Mouse (Mus musculus): ENCODE measurements around the gene Kank2. TPM values are rescaled to one million over a fixed set of nuclear protein-coding genes. Genes with fewer than 3 reads are reported as not detected.

Gene Kank2
- total and polyA plus RNA-seq, 3 experiments = 0.09 to 2.3 (median 0.60) TPM

GRCm38 (mm10) chr9:21724147-21724536 lies 74.4 kb downstream of the Kank2 start:
- Histone ChIP-seq H3K27me3 (replicated peaks) (no peaks in the 10 kb centered on the region), H3K9me3 (replicated peaks; ENCODE audit: low read length) (no peaks in the 10 kb centered on the region), H3K27ac (ENCODE audit: insufficient read depth, low read depth) (no peak overlapping the region), H3K4me3 (replicated peaks in 1 of 3; ENCODE audit: low read depth in 2 of 3, low read length in 2 of 3, poor library complexity in 1 of 3) (peak overlapping the region; percentile 83 to 90 (median 85)), H3K4me1 (ENCODE audit: control insufficient read depth in 1 of 2, insufficient read depth in 2 of 2) (peaks cover 8 to 68% of the 10 kb centered on the region in 2 experiments), H3K4me2 (ENCODE audit: insufficient read depth, low read depth, poor library complexity, severe bottlenecking) (peak overlapping the region; percentile 67), H3K79me2 (replicated peaks; ENCODE audit: control insufficient read depth, extremely low read depth, insufficient read depth, poor library complexity, severe bottlenecking) (peaks cover 49% of the 10 kb centered on the region), H3K36me3 (replicated peaks in 1 of 2; ENCODE audit: control insufficient read depth in 1 of 2, insufficient read depth in 1 of 2, low read length in 1 of 2) (peaks cover 0 to 39% of the 10 kb centered on the region in 2 experiments), H3K9ac (ENCODE audit: insufficient read depth, low read depth) (peak overlapping the region; percentile 45)
- in situ Hi-C loops (cut with MboI; ENCODE audit: low pct_ligation_motif_present, low pct_unique_long_range_greater_than_20kb, low sequenced_read_pairs) = no loop called here
- DNase-seq (ENCODE audit: extremely low read depth) = peak; percentile 92
- TF ChIP-seq NELFE (IDR thresholded peaks at IDR 0.05; ENCODE audit: low read depth, low read length) (peak; percentile 21; the same call in 1 of the 2 replicates), MYC (IDR thresholded peaks at IDR 0.05; ENCODE audit: low read depth, low read length) (peak; percentile 80; the same call in 1 of the 2 replicates), CTCF (conservative IDR thresholded peaks at IDR 0.05 in 1 of 2, IDR thresholded peaks at IDR 0.05 in 1 of 2; ENCODE audit: low read depth in 2 of 2, low read length in 2 of 2) (no peak), TCF12 (IDR thresholded peaks at IDR 0.05; ENCODE audit: low read depth, low read length) (peak; percentile 80), EP300 (IDR thresholded peaks at IDR 0.05; ENCODE audit: low read length) (no peak), CHD1 (IDR thresholded peaks at IDR 0.05; ENCODE audit: low read depth, low read length) (no peak), POLR2A (IDR thresholded peaks at IDR 0.05; ENCODE audit: low read depth, low read length) (peak; percentile 69), RCOR1 (conservative IDR thresholded peaks at IDR 0.05; ENCODE audit: low read depth, low read length) (no peak), MAZ (IDR thresholded peaks at IDR 0.05; ENCODE audit: low read depth, low read length) (no peak), JUN (IDR thresholded peaks at IDR 0.05; ENCODE audit: insufficient read depth, low read depth, low read length) (no peak), IRF4 (IDR thresholded peaks at IDR 0.05; ENCODE audit: low read depth, low read length) (peak; percentile 11; the same call in 1 of the 2 replicates), CHD2 (IDR thresholded peaks at IDR 0.05; ENCODE audit: low read length) (peak; percentile 18), MAFK (IDR thresholded peaks at IDR 0.05; ENCODE audit: insufficient replicate concordance, low read length) (no peak), ZNF384 (IDR thresholded peaks at IDR 0.05; ENCODE audit: low read depth, low read length) (no peak), ZMIZ1 (IDR thresholded peaks at IDR 0.05; ENCODE audit: low read depth, low read length) (peak; percentile 51), BHLHE40 (IDR thresholded peaks at IDR 0.05; ENCODE audit: low read depth, low read length) (peak; percentile 15; the same call in 1 of the 2 replicates), ZKSCAN1 (IDR thresholded peaks at IDR 0.05; ENCODE audit: borderline replicate concordance, low read depth, low read length) (no peak), KAT2A (IDR thresholded peaks at IDR 0.05; ENCODE audit: insufficient replicate concordance, low read length) (no peak), RAD21 (IDR thresholded peaks at IDR 0.05; ENCODE audit: low read depth, low read length) (no peak), MAX (IDR thresholded peaks at IDR 0.05; ENCODE audit: low read length) (peak; percentile 71), ZC3H11A (IDR thresholded peaks at IDR 0.05; ENCODE audit: low read depth, low read length) (no peak), MXI1 (IDR thresholded peaks at IDR 0.05; ENCODE audit: low read depth, low read length) (peak; percentile 18), MEF2A (IDR thresholded peaks at IDR 0.05; ENCODE audit: borderline replicate concordance, low read depth, low read length) (no peak), TBP (conservative IDR thresholded peaks at IDR 0.05; ENCODE audit: low read depth, low read length) (peak; percentile 63; the same call in 1 of the 2 replicates), POLR2AphosphoS2 (IDR thresholded peaks at IDR 0.05; ENCODE audit: low read depth, low read length) (no peak), JUND (conservative IDR thresholded peaks at IDR 0.05; ENCODE audit: low read depth, low read length) (no peak), SIN3A (IDR thresholded peaks at IDR 0.05; ENCODE audit: low read length) (peak; percentile 60)
- dilution Hi-C loops (cut with MboI; ENCODE audit: extremely low pct_ligation_motif_present, extremely low pct_unique_long_range_greater_than_20kb, low sequenced_read_pairs) = no loop called here
